Mouse (Mus musculus): ENCODE data around the gene Trat1.

Gene Trat1

GRCm38 (mm10) chr16:48771971-48772445, at the start of gene Trat1:
Gene Trat1, minus strand, starts transcription at chr16:48772021.
- no peak for DNase-seq (ENCODE audit: extremely low spot score)

GRCm38 (mm10) chr16:48818524-48818923, 46.7 kb upstream of the Trat1 start:
- no peak for DNase-seq (ENCODE audit: extremely low spot score)

GRCm38 (mm10) chr16:48816695-48817094, 44.9 kb upstream of the Trat1 start, which contains the start of gene Retnlb:
Gene Retnlb, plus strand, starts transcription at chr16:48816856.
- DNase-seq (ENCODE audit: extremely low spot score) = no peak

- no peak for DNase-seq (ENCODE audit: extremely low spot score)
Measured at GRCm38 (mm10) chr16:48811881-48812436, 40.1 kb upstream of the Trat1 start.

- no peak for DNase-seq (ENCODE audit: extremely low spot score)
Measured at GRCm38 (mm10) chr16:48809374-48809773, 37.6 kb upstream of the Trat1 start.

- DNase-seq (ENCODE audit: extremely low spot score) = no peak
Measured at GRCm38 (mm10) chr16:48806521-48806920, 34.7 kb upstream of the Trat1 start.

- DNase-seq (ENCODE audit: extremely low spot score) = no peak
Measured at GRCm38 (mm10) chr16:48805412-48805811, 33.6 kb upstream of the Trat1 start.

GRCm38 (mm10) chr16:48800906-48801305, 29.1 kb upstream of the Trat1 start:
- DNase-seq (ENCODE audit: extremely low spot score) = no peak

- no peak for DNase-seq (ENCODE audit: extremely low spot score)
Measured at GRCm38 (mm10) chr16:48799470-48799869, 27.6 kb upstream of the Trat1 start.

- no peak for DNase-seq (ENCODE audit: extremely low spot score)
Measured at GRCm38 (mm10) chr16:48798285-48798684, 26.5 kb upstream of the Trat1 start.

- no peak for DNase-seq (ENCODE audit: extremely low spot score)
Measured at GRCm38 (mm10) chr16:48788704-48789185, 16.9 kb upstream of the Trat1 start.

GRCm38 (mm10) chr16:48786258-48786657, 14.4 kb upstream of the Trat1 start:
- no peak for DNase-seq (ENCODE audit: extremely low spot score)

- DNase-seq (ENCODE audit: extremely low spot score) = no peak
Measured at GRCm38 (mm10) chr16:48777254-48777653, 5.4 kb upstream of the Trat1 start.

- no peak for DNase-seq (ENCODE audit: extremely low spot score)
Measured at GRCm38 (mm10) chr16:48769183-48769582, 2.6 kb downstream of the Trat1 start.

GRCm38 (mm10) chr16:48760643-48761481, 11.0 kb downstream of the Trat1 start:
- no peak for DNase-seq (ENCODE audit: extremely low spot score)

- DNase-seq (ENCODE audit: extremely low spot score) = peak; percentile 31
Measured at GRCm38 (mm10) chr16:48750145-48750827, 21.5 kb downstream of the Trat1 start.

- DNase-seq (ENCODE audit: extremely low spot score) = no peak
Measured at GRCm38 (mm10) chr16:48745418-48745817, 26.4 kb downstream of the Trat1 start.

- no peak for DNase-seq (ENCODE audit: extremely low spot score)
Measured at GRCm38 (mm10) chr16:48745011-48745410, 26.8 kb downstream of the Trat1 start.

- DNase-seq (ENCODE audit: extremely low spot score) = no peak
Measured at GRCm38 (mm10) chr16:48741549-48741948, 30.3 kb downstream of the Trat1 start.

- DNase-seq (ENCODE audit: extremely low spot score) = no peak
Measured at GRCm38 (mm10) chr16:48739974-48740373, 31.8 kb downstream of the Trat1 start.

- DNase-seq (ENCODE audit: extremely low spot score) = no peak
Measured at GRCm38 (mm10) chr16:48738429-48738828, 33.4 kb downstream of the Trat1 start.

- no peak for DNase-seq (ENCODE audit: extremely low spot score)
Measured at GRCm38 (mm10) chr16:48736890-48737289, 34.9 kb downstream of the Trat1 start.

All from embryo, embryonic 9.5 days (tissue).